Mouse (Mus musculus) thymus, postnatal 14 days (tissue): ENCODE data around the gene Stk11.

Experiments used
- DNase-seq: peaks from one replicate; pipeline ENCODE4 v3.0.0; 2021

Gene Stk11

DNA sequence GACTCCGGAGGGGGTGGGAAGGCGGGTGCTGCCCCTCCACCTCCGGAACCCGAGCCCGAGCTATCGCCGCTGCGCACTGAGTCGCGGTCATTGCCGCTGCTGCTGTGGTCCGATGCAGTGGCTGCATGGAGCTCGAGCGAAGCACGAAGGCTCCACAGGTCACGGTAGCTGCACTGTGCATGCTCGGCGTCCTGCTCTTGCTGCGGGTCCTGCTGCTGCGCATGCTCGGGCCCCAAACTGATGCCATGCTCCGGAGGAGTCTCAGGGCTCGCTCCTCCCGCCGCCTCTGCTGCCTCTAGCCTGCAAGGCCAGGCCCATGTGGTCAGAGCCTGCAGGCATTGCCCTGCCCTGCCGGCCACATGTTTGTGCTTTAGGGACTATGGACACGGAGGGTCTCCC lies 16.3 kb downstream of the Stk11 start:
- no peak for DNase-seq

DNA sequence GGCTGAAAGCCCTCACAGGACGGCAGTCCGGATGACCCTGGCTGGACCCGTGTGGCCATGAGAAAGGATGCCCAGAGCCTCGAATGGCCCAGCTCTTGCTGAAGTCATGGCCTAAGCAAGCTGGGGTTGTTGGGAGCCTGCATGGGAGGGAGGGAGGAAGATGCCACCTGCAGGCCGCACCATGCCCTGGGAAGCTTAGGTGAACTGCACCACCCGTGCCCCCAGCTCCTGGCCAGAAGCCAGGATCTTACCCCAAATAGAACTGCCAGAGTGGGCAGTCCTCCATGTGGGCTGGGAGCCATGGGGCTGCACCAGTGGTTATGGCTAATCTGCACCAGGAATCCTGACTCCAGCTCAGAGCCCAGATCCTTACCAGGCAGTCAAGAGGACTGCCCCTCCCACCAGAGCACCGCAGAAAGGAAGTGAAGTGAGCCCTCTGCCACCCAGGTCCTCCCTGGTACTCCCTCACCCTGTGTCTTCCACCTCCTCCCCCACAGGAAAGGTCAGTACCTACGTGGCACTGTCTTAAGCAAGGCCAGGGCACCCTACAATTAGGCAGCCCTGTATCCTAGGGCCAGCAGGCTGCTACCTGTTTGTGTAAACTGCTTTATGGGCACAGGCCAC lies 17.7 kb downstream of the Stk11 start:
- peak; percentile 50 for DNase-seq

- DNase-seq = no peak
Observed at GRCm38 (mm10) chr10:80134421-80134820, 18.8 kb downstream of the Stk11 start.

DNA sequence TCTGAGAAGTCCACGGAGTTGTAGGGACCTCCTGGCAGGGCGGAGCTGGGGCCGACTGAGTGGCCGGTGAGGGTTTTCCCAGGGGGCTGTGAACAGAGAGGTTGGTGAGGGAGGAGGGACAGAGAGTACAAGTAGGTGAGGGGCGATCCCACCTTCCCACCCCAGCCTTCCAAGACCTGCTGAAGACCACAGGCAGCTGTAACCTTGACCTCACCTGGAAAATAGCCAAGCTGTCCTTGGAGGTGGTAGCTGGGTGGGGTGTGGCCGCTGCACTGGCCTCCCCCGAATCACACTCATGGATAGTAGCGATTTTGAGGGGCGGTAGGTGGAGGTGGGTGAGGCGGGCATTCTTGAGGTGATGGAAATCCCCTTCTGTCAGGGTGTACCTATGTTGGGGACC lies 19.6 kb downstream of the Stk11 start:
- DNase-seq = no peak

GRCm38 (mm10) chr10:80135641-80136040 lies 20.0 kb downstream of the Stk11 start:
- DNase-seq = no peak

DNA sequence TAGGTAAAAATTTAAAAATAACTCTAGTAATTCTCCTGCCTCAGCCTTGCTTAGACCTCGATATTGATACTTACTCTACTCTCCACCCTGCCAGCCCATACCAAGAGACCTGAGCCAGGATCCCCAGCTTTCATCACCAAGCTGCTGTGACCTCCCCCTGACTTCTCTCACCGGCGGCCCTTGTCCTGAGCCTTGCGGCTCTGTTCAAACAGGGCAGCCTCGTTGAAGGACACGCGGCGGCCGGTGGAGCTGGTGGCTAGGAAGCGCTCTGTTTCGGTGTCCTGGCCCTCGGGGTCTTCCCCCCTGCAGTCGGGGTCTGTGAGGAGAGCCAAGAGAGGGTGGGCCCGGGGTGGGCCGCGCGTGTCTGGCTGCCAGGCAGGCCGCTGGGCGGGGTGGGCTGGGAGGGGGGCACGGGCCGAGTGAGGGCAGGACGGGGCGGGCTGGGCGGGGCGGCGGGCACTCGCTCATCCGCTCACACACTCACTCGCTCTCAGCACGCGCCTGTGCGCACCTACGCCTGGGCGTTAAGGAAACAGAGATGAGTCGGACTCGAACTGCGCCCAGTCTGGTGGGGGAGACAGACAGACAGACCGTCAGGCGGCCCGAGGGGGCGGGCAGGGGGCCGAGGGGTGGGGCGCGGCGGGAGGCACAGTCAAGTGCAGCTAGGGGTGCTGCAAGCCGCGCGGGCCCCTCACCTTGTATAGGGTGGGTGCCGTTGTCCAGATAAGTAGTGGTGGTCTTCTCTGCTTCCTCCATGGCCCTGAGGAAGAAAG lies 20.8 kb downstream of the Stk11 start:
- no peak for DNase-seq

DNA sequence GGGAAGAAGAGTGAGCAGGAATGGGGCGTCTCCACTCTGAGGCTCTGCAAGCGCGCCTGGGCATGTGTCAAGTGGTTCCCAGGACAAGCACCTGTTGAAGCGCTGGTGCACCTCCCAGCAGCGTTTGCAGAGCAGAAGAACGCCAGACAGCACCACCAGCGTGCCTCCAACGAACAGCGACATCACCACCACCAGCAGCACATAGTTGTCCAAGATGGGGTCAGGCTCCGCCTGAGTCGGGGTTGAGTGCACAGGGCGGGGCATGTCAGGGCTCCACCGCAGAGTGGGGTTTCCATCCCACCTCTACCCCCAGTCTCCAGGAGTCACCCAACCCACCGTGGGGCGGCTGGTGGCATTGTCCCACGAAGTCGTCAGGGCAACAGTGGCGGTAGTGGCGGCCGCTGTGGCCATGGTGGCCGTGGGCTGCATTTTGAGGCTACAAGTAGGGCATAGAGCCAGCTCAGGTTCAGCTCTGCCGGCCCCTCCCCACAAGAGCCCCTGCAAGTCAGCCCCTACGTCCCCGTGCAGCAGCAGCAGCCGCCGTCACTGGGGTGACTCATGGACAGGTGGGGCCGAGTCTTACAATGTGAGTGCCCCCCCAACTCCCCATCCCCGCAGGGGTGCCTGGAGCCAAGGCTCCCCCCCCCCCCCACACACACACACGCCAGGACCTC lies 21.5 kb downstream of the Stk11 start:
- DNase-seq = peak; percentile 53

GRCm38 (mm10) chr10:80137626-80138552 lies 22.3 kb downstream of the Stk11 start:
- DNase-seq = no peak

GRCm38 (mm10) chr10:80138553-80139438 lies 23.2 kb downstream of the Stk11 start, which contains the start of gene Atp5d:
Gene Atp5d, plus strand, starts transcription at chr10:80138632.
- DNase-seq = peak; percentile 76

- no peak for DNase-seq
Observed at GRCm38 (mm10) chr10:80139439-80139775, 23.8 kb downstream of the Stk11 start.

- DNase-seq = no peak
Observed at GRCm38 (mm10) chr10:80139975-80140665, 24.5 kb downstream of the Stk11 start.

DNA sequence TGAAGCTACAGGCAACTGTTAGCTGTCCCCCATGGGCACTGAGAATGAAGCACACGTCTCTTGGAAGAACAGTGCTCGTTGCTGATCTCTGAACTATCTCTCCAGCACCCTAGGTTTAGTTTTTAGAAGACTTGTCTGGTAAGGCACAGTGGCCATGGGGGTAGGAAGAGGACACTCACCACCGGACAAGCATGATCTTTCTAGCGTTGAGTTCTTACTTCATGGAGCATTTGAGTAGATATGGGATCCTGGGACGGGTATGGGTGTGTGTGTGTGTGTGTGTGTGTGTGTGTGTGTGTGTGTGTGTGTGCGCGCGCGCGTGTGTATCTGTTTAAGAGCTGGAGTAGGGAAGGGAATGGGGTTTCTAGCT lies 25.0 kb downstream of the Stk11 start, which contains the start of gene Cbarp:
Gene Cbarp, minus strand, starts transcription at position 170 of the 370 bp plus-strand sequence.
- DNase-seq = no peak

GRCm38 (mm10) chr10:80141243-80141642 lies 25.6 kb downstream of the Stk11 start:
- DNase-seq = peak; percentile 98

DNA sequence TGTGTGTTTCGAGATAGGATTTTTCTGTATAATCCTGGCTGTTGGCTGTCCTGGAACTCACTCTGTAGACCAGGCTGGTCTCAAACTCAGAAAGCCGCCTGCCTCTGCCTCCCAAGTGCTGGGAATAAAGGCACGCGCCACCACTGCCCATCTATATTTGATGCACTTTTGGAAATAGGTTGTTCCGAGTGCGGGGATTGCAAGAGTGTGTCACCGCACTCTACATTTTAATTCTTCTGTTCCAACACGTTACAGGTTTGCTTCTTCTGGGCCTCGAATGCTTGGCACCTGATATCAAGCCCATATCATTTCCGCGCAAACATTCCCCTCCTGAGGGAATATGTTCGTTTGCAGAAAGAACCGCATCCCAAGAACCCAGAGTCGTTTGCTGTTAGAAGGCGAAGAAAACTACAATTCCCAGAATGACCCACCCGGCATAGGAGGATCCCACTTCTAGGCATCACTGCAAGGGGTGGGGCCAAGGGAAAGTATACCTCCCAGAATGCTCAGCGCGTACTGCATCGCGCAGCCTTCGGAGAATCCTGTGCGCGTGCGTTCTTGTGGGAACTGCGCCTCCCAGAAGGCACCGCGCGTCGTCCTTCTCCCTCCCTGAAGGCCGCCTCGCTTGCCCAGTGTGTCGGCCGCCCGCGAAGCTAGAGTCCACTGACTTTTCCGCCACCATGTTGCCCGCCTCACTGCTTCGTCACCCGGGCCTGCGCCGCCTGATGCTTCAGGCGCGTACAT lies 26.4 kb downstream of the Stk11 start:
- DNase-seq = peak; percentile 95

- DNase-seq = no peak
Observed at GRCm38 (mm10) chr10:80142530-80142925, 26.9 kb downstream of the Stk11 start.

DNA sequence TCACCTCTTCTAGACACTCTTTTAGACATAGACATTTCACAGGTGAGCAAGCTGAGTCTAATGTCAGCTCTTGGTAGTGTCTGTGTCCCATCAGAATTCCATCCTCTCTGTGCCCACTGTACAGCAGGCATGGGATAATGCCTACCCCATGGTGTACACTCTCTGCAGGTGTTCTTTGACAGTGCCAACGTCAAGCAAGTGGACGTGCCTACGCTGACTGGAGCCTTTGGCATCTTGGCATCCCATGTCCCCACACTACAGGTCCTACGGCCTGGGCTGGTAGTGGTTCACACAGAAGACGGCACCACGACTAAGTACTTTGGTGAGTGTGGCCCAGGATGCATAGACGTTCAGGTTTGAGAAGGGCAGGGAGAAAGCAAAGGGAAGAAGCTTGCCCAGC lies 28.1 kb downstream of the Stk11 start:
- no peak for DNase-seq

GRCm38 (mm10) chr10:80144159-80144558 lies 28.6 kb downstream of the Stk11 start:
- no peak for DNase-seq

- peak; percentile 83 for DNase-seq
Observed at GRCm38 (mm10) chr10:80144864-80145838, 29.5 kb downstream of the Stk11 start.

DNA sequence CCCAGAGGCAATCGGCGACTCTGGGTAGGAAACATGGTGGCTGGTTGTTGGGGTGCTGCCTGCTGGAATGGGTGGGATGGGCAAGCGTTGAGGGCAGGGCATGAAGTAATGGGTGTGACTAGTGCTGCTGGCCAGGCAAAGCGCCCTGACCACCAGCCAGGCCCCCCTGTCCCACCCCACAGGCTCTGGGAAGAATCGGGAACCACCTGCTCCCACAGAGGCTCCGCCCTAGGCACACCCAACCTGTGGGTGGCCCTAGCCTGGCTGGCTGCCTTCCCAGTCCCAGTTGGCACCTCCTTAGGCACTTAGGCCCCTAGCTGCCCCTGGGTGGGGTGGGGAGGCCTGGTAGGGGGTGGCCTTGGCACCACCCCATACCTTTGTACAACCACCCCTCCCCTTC lies 30.3 kb downstream of the Stk11 start:
- no peak for DNase-seq
